26 mouse cellular contexts compared by ENCODE assay signal in genomic region chr7:28432252-28432651, GRCm38 (mm10). TPM values are rescaled to one million over a fixed set of nuclear protein-coding genes. Genes with fewer than 3 reads are reported as not detected.
DNase-seq lines count a peak whose midpoint lies in the region; ATAC-seq and TF ChIP-seq lines count a peak whose summit lies in the region.
"Had no signal": no experiment of that assay in that cellular context is flagged by ENCODE, and none has a peak within 500 bp of the region (broad histone marks: within the 10 kb centered on the region; RNA-seq: fewer than 3 reads in every experiment).

No protein-coding gene starts in this region.

- no peak for TF ChIP-seq CTCF in MEL (IDR thresholded peaks at IDR 0.05 in 2 of 3, conservative IDR thresholded peaks at IDR 0.05 in 1 of 3; ENCODE audit: control insufficient read depth in 1 of 3, insufficient read depth in 1 of 3, low read depth in 2 of 3, low read length in 3 of 3, poor library complexity in 1 of 3, severe bottlenecking in 1 of 3)

- H3K36me3 ChIP-seq in heart, embryonic 14.5 days (ENCODE audit: control insufficient read depth, insufficient read depth, low read length): peaks cover 27% of the 10 kb centered on the region; the same call in 1 of the 2 replicates
- peaks cover 3 to 58% of the 10 kb centered on the region in 2 experiments; a peak in 3 of 4 replicates for H3K36me3 ChIP-seq in MEL (ENCODE audit: control insufficient read depth in 1 of 2, insufficient read depth in 2 of 2, low read length in 2 of 2)
- H3K36me3 ChIP-seq in liver, embryonic 16.5 days (ENCODE audit: control insufficient read depth, insufficient read depth): no peaks in the 10 kb centered on the region
- H3K36me3 ChIP-seq: midbrain, embryonic 15.5 days had no signal

- 78% methylated on average over 2 of the region's 2 CpGs for WGBS in heart, embryonic 14.5 days
- 20% methylated on average over 2 of the region's 2 CpGs for WGBS in liver, embryonic 16.5 days (ENCODE audit: insufficient replicate concordance)

- H3K9me3 ChIP-seq in heart, embryonic 14.5 days (ENCODE audit: control insufficient read depth, low read length): no peaks in the 10 kb centered on the region
- no peaks in the 10 kb centered on the region for H3K9me3 ChIP-seq in MEL (replicated peaks; ENCODE audit: insufficient read depth, low read length)
- no peaks in the 10 kb centered on the region for H3K9me3 ChIP-seq in liver, embryonic 16.5 days (replicated peaks; ENCODE audit: control insufficient read depth, low read length)
- H3K9me3 ChIP-seq: hindbrain, embryonic 12.5 days; kidney, embryonic 15.5 days; limb, embryonic 12.5 days; midbrain, embryonic 15.5 days; neural tube, embryonic 13.5 days had no signal

- H3K4me3 ChIP-seq in heart, embryonic 14.5 days (ENCODE audit: control insufficient read depth in 1 of 2, insufficient read depth in 1 of 2, low read depth in 1 of 2, low read length in 2 of 2): no peak overlapping the region; a peak in 1 of 4 replicates
- no peak overlapping the region for H3K4me3 ChIP-seq in MEL (ENCODE audit: control insufficient read depth in 1 of 2, insufficient read depth in 1 of 2, low read depth in 2 of 2, low read length in 2 of 2)
- peak overlapping the region; percentile 1 for H3K4me3 ChIP-seq in liver, embryonic 16.5 days (ENCODE audit: low read depth, low read length)
- H3K4me3 ChIP-seq: hindbrain, embryonic 12.5 days; kidney, embryonic 15.5 days; limb, embryonic 12.5 days; midbrain, embryonic 15.5 days; neural tube, embryonic 13.5 days had no signal

- H3K27me3 ChIP-seq in heart, embryonic 14.5 days (ENCODE audit: control insufficient read depth, insufficient read depth, low read length): no peaks in the 10 kb centered on the region
- H3K27me3 ChIP-seq in MEL (ENCODE audit: control insufficient read depth in 1 of 2, insufficient read depth in 2 of 2, low read length in 2 of 2): no peaks in the 10 kb centered on the region
- no peaks in the 10 kb centered on the region for H3K27me3 ChIP-seq in liver, embryonic 16.5 days (ENCODE audit: control insufficient read depth, insufficient read depth, low read depth, low read length)
- H3K27me3 ChIP-seq: hindbrain, embryonic 12.5 days; kidney, embryonic 15.5 days; limb, embryonic 12.5 days; midbrain, embryonic 15.5 days; neural tube, embryonic 13.5 days had no signal

- ATAC-seq in heart, embryonic 14.5 days (ENCODE audit: insufficient number of reproducible peaks, insufficient read depth, low FRiP score, low read depth): no peak
- ATAC-seq in liver, embryonic 16.5 days (ENCODE audit: low read depth): peak; percentile 1; the same call in 1 of the 2 replicates
- ATAC-seq: activated CD4-positive, CD25-positive, alpha-beta regulatory T cell, adult 4 months; forebrain, embryonic 16.5 days; intestine, postnatal 0 days; midbrain, embryonic 15.5 days had no signal

- 0 out of 2 replicates have a peak overlapping the region, but pooled peaks have one; percentile 25 for H3K9ac ChIP-seq in heart, embryonic 14.5 days (ENCODE audit: low read length)
- no peak overlapping the region for H3K9ac ChIP-seq in MEL (ENCODE audit: control insufficient read depth, low read depth, low read length, poor library complexity, severe bottlenecking)
- peak overlapping the region; percentile 4 for H3K9ac ChIP-seq in liver, embryonic 16.5 days (ENCODE audit: low read depth, low read length)
- H3K9ac ChIP-seq: hindbrain, embryonic 12.5 days; kidney, embryonic 15.5 days; midbrain, embryonic 15.5 days; neural tube, embryonic 13.5 days had no signal

- DNase-seq in heart, adult 8-10 months (ENCODE audit: low spot score): no peak
- peak; percentile 74 for DNase-seq in MEL (ENCODE audit: low read depth, low spot score)
- DNase-seq in c-Kit-positive CD71-positive TER-119-negative erythroid progenitor cells, embryonic 14.5 days (ENCODE audit: low read depth): peak; percentile 46
- no peak for DNase-seq in right cerebral cortex, adult 18-20 months
- no peak for DNase-seq in layer of hippocampus, postnatal 10 days (ENCODE audit: low spot score in 2 of 2)
- DNase-seq: adrenal gland, adult 8-10 months; cerebellum, adult 8-10 months; cerebellum, postnatal 36 days; gastrocnemius, postnatal 36 days; kidney, postnatal 36 days; lung, adult 2 months; lung, postnatal 36 days; right cerebral cortex, postnatal 4 days; thymus, postnatal 14 days had no signal

- peak overlapping the region in 1 of 2 experiments; percentile 67; a peak in 3 of 4 replicates for H3K27ac ChIP-seq in heart, embryonic 14.5 days (replicated peaks in 1 of 2; ENCODE audit: control insufficient read depth in 1 of 2, insufficient read depth in 1 of 2, low read depth in 2 of 2, low read length in 2 of 2)
- peak overlapping the region; percentile 70 for H3K27ac ChIP-seq in MEL (ENCODE audit: control insufficient read depth, low read depth, low read length)
- peak overlapping the region; percentile 84 for H3K27ac ChIP-seq in liver, embryonic 16.5 days (ENCODE audit: low read length)
- H3K27ac ChIP-seq: hindbrain, embryonic 12.5 days; kidney, embryonic 15.5 days; limb, embryonic 12.5 days; midbrain, embryonic 15.5 days; neural tube, embryonic 13.5 days had no signal

- peaks cover 4 to 59% of the 10 kb centered on the region in 2 experiments; a peak in 3 of 4 replicates for H3K4me1 ChIP-seq in heart, embryonic 14.5 days (ENCODE audit: control insufficient read depth in 2 of 2, insufficient read depth in 2 of 2, low read length in 2 of 2)
- peaks cover 43 to 45% of the 10 kb centered on the region in 2 experiments for H3K4me1 ChIP-seq in MEL (ENCODE audit: control insufficient read depth in 1 of 2, insufficient read depth in 2 of 2, low read length in 2 of 2)
- peaks cover 59% of the 10 kb centered on the region for H3K4me1 ChIP-seq in liver, embryonic 16.5 days (ENCODE audit: control insufficient read depth, low read depth, low read length)

- no peak for TF ChIP-seq POLR2A in MEL (IDR thresholded peaks at IDR 0.05; ENCODE audit: control insufficient read depth in 1 of 2, insufficient read depth in 1 of 2, low read depth in 1 of 2, low read length in 2 of 2, poor library complexity in 1 of 2)

- H3K79me2 ChIP-seq in MEL (ENCODE audit: control insufficient read depth, insufficient read depth, low read length, poor library complexity): peaks cover 17% of the 10 kb centered on the region

- peak; percentile 90 to 95 for TF ChIP-seq EP300 in MEL (IDR thresholded peaks at IDR 0.05; ENCODE audit: low read depth in 1 of 2, low read length in 2 of 2)

- no peak for TF ChIP-seq RAD21 in MEL (IDR thresholded peaks at IDR 0.05; ENCODE audit: low read depth, low read length)

- peak overlapping the region; percentile 27 for H3K4me2 ChIP-seq in heart, embryonic 14.5 days (ENCODE audit: low read length)
- H3K4me2 ChIP-seq in liver, embryonic 16.5 days (ENCODE audit: low read depth, low read length): peak overlapping the region; percentile 58
- H3K4me2 ChIP-seq: heart, embryonic 11.5 days; hindbrain, embryonic 12.5 days; kidney, embryonic 15.5 days; limb, embryonic 12.5 days; midbrain, embryonic 15.5 days; neural tube, embryonic 13.5 days had no signal

TF ChIP-seq in MEL, 35 proteins besides CTCF, POLR2A, EP300 and RAD21 (continues in another document):
- no peak for TF ChIP-seq E2F4 (IDR thresholded peaks at IDR 0.05; ENCODE audit: borderline replicate concordance, low read depth, low read length)
- TF ChIP-seq USF1 (IDR thresholded peaks at IDR 0.05; ENCODE audit: low read depth, low read length): no peak

RNA-seq across cellular contexts. Expression of gene Gmfg, which starts 5.0 kb away (rescaled TPM):
- 8.4 and 8.6 TPM in 2 replicates for polyA plus RNA-seq in heart, embryonic 14.5 days (2014; fragmentation: Nextera tagmentation; extraction: Ambion mirVana)
- 1 to 10 TPM; 3.5 to 5.7 (median 4.8) TPM for total RNA-seq in heart, adult 8-10 months (2022)
- total RNA-seq in MEL (2012; rRNA removed): 25.1 and 31.2 TPM in 2 replicates
- polyA plus RNA-seq in MEL (2012; ENCODE audit: insufficient read depth in 1 of 2, insufficient read length in 2 of 2, low read depth in 1 of 2, low replicate concordance in 2 of 2, missing spikeins in 1 of 2): 10 to 100 TPM in 1 of 2 experiments, not detected in 1; 25.0 TPM
- polyA plus RNA-seq in liver, embryonic 16.5 days (2015; fragmentation: Nextera tagmentation; extraction: Ambion mirVana): 35.6 and 38.6 TPM in 2 replicates
- total RNA-seq in layer of hippocampus, postnatal 10 days (2021): 1 to 10 TPM; 4.2 to 4.3 TPM
- polyA plus RNA-seq: C2C12 had no signal

RNA-seq across cellular contexts. Expression of gene Lrfn1, which starts 19.5 kb away (rescaled TPM):
- 1.6 and 2.1 TPM in 2 replicates for polyA plus RNA-seq in heart, embryonic 14.5 days (2014; fragmentation: Nextera tagmentation; extraction: Ambion mirVana)
- total RNA-seq in heart, adult 8-10 months (2022): under 1 TPM; 0.43 to 0.82 (median 0.61) TPM
- 1.2 and 1.9 TPM in 2 replicates for total RNA-seq in MEL (2012; rRNA removed)
- 1 to 10 TPM in 1 of 2 experiments, not detected in 1; 5.8 TPM for polyA plus RNA-seq in MEL (2012; ENCODE audit: insufficient read depth in 1 of 2, insufficient read length in 2 of 2, low read depth in 1 of 2, low replicate concordance in 2 of 2, missing spikeins in 1 of 2)
- 0.12 and 0.15 TPM in 2 replicates for polyA plus RNA-seq in liver, embryonic 16.5 days (2015; fragmentation: Nextera tagmentation; extraction: Ambion mirVana)
- total RNA-seq in layer of hippocampus, postnatal 10 days (2021): 10 to 100 TPM; 91.8 to 96.1 TPM
- polyA plus RNA-seq: activated CD4-positive, CD25-positive, alpha-beta regulatory T cell, adult 4 months; C2C12 had no signal

RNA-seq across cellular contexts. Expression of gene Paf1, which starts 39.5 kb away (rescaled TPM):
- 61.9 and 62.5 TPM in 2 replicates for polyA plus RNA-seq in heart, embryonic 14.5 days (2014; fragmentation: Nextera tagmentation; extraction: Ambion mirVana)
- total RNA-seq in heart, adult 8-10 months (2022): 10 to 100 TPM; 35.7 to 44.4 (median 39.1) TPM
- 49.9 and 53.5 TPM in 2 replicates for total RNA-seq in MEL (2012; rRNA removed)
- 100 to 1,000 TPM in 1 of 2 experiments, 10 to 100 TPM in 1; 99.9 to 645 TPM for polyA plus RNA-seq in MEL (2012; ENCODE audit: insufficient read depth in 1 of 2, insufficient read length in 2 of 2, low read depth in 1 of 2, low replicate concordance in 2 of 2, missing spikeins in 1 of 2)
- polyA plus RNA-seq in liver, embryonic 16.5 days (2015; fragmentation: Nextera tagmentation; extraction: Ambion mirVana): 24.7 and 25.8 TPM in 2 replicates
- 10 to 100 TPM; 73.3 to 93.0 TPM for total RNA-seq in layer of hippocampus, postnatal 10 days (2021)

RNA-seq across cellular contexts. Expression of gene Med29, which starts 39.7 kb away (rescaled TPM):
- 50.9 and 57.7 TPM in 2 replicates for polyA plus RNA-seq in heart, embryonic 14.5 days (2014; fragmentation: Nextera tagmentation; extraction: Ambion mirVana)
- total RNA-seq in heart, adult 8-10 months (2022): 10 to 100 TPM; 19.5 to 24.0 (median 22.2) TPM
- 23.7 and 31.1 TPM in 2 replicates for total RNA-seq in MEL (2012; rRNA removed)
- polyA plus RNA-seq in MEL (2012; ENCODE audit: insufficient read depth in 1 of 2, insufficient read length in 2 of 2, low read depth in 1 of 2, low replicate concordance in 2 of 2, missing spikeins in 1 of 2): 10 to 100 TPM in 1 of 2 experiments, not detected in 1; 39.6 TPM
- polyA plus RNA-seq in liver, embryonic 16.5 days (2015; fragmentation: Nextera tagmentation; extraction: Ambion mirVana): 20.5 and 21.6 TPM in 2 replicates
- total RNA-seq in layer of hippocampus, postnatal 10 days (2021): 10 to 100 TPM; 20.5 to 20.9 TPM

RNA-seq across cellular contexts. Expression of gene Zfp36, which starts 52.2 kb away (rescaled TPM):
- polyA plus RNA-seq in heart, embryonic 14.5 days (2014; fragmentation: Nextera tagmentation; extraction: Ambion mirVana): 10.1 and 12.2 TPM in 2 replicates
- total RNA-seq in heart, adult 8-10 months (2022): 10 to 100 TPM; 12.2 to 40.6 (median 16.5) TPM
- total RNA-seq in MEL (2012; rRNA removed): 0.50 and 0.65 TPM in 2 replicates
- 1 to 10 TPM in 1 of 2 experiments, not detected in 1; 2.8 TPM for polyA plus RNA-seq in MEL (2012; ENCODE audit: insufficient read depth in 1 of 2, insufficient read length in 2 of 2, low read depth in 1 of 2, low replicate concordance in 2 of 2, missing spikeins in 1 of 2)
- polyA plus RNA-seq in liver, embryonic 16.5 days (2015; fragmentation: Nextera tagmentation; extraction: Ambion mirVana): 7.9 and 10.8 TPM in 2 replicates
- total RNA-seq in layer of hippocampus, postnatal 10 days (2021): 1 to 10 TPM; 3.4 to 3.9 TPM

Comparison
In these comparisons a context has a peak if more than half of its experiments do, and no peak if none do; other contexts are left out.
1. DNase-seq: peak in MEL (single experiment) and c-Kit-positive CD71-positive TER-119-negative erythroid progenitor cells, embryonic 14.5 days (single experiment); none in heart, adult 8-10 months (single experiment), right cerebral cortex, adult 18-20 months (single experiment) and layer of hippocampus, postnatal 10 days (0 of 2).
2. RNA of gene Lrfn1, which starts 19.5 kb away (total RNA-seq): 91.8 to 96.1 TPM in layer of hippocampus, postnatal 10 days; 1.2 to 1.9 TPM in MEL and 0.43 to 0.82 TPM in heart, adult 8-10 months; every median in the first group is over 10 times any median in the second.